Mouse (Mus musculus) liver, adult (tissue): ENCODE data around the gene Tubb2a.

Source experiments
- GATA4 ChIP-seq: IDR thresholded peaks from 2 replicates; pipeline ENCODE4 v1.6.1; 2014; ENCODE audit warnings: mild to moderate bottlenecking, low read length; ENCODE audit not compliant: insufficient replicate concordance

The Tubb2a gene

GRCm38 (mm10) chr13:34071836-34072235 lies 6.0 kb downstream of the Tubb2a start:
- TF ChIP-seq GATA4 = no peak

- no peak for TF ChIP-seq GATA4
Observed at GRCm38 (mm10) chr13:34070296-34070695, 7.5 kb downstream of the Tubb2a start.

- TF ChIP-seq GATA4 = no peak
Observed at GRCm38 (mm10) chr13:34066351-34066750, 11.5 kb downstream of the Tubb2a start.

- TF ChIP-seq GATA4 = no peak
Observed at GRCm38 (mm10) chr13:34062466-34062865, 15.3 kb downstream of the Tubb2a start.

- TF ChIP-seq GATA4 = no peak
Observed at GRCm38 (mm10) chr13:34060061-34060460, 17.7 kb downstream of the Tubb2a start.

- TF ChIP-seq GATA4 = no peak
Observed at GRCm38 (mm10) chr13:34057252-34057651, 20.6 kb downstream of the Tubb2a start.

- peak; percentile 91 for TF ChIP-seq GATA4
Observed at GRCm38 (mm10) chr13:34054983-34055382, 22.8 kb downstream of the Tubb2a start.

GRCm38 (mm10) chr13:34054391-34054790 lies 23.4 kb downstream of the Tubb2a start:
- TF ChIP-seq GATA4 = no peak

GRCm38 (mm10) chr13:34053673-34054282 lies 24.0 kb downstream of the Tubb2a start:
- TF ChIP-seq GATA4 = no peak

GRCm38 (mm10) chr13:34051692-34052091 lies 26.1 kb downstream of the Tubb2a start:
- TF ChIP-seq GATA4 = no peak

GRCm38 (mm10) chr13:34050479-34050878 lies 27.3 kb downstream of the Tubb2a start:
- TF ChIP-seq GATA4 = no peak

GRCm38 (mm10) chr13:34047526-34047925 lies 30.3 kb downstream of the Tubb2a start:
- no peak for TF ChIP-seq GATA4

GRCm38 (mm10) chr13:34046421-34047012 lies 31.3 kb downstream of the Tubb2a start:
- no peak for TF ChIP-seq GATA4

- no peak; the same call in 1 of the 2 replicates for TF ChIP-seq GATA4
Observed at GRCm38 (mm10) chr13:34045511-34046249, 32.1 kb downstream of the Tubb2a start.

GRCm38 (mm10) chr13:34043716-34044393 lies 34.0 kb downstream of the Tubb2a start:
- no peak for TF ChIP-seq GATA4

GRCm38 (mm10) chr13:34040091-34040490 lies 37.7 kb downstream of the Tubb2a start:
- TF ChIP-seq GATA4 = no peak
